Mouse (Mus musculus) limb, embryonic 12.5 days (tissue): ENCODE results near the gene Mogat2. TPM values are rescaled to one million over a fixed set of nuclear protein-coding genes. Genes with fewer than 3 reads are reported as not detected.

Experiments
- ATAC-seq: fragments of 200-750 bp; cut with Nextera tagmentation; 2 replicates; pipeline ENCODE4 v1.8.0; 2017; ENCODE audit warnings: low read depth, moderate TSS enrichment; ENCODE audit not compliant: insufficient number of reproducible peaks, insufficient read depth, low FRiP score, low TSS enrichment
- H3K27ac ChIP-seq: fragments of 300-500 bp; sonication (generic); 2 replicates; pipeline ENCODE4 v1.5.1; 2016; ENCODE audit warnings: mild to moderate bottlenecking, moderate library complexity
- H3K27me3 ChIP-seq: fragments of 300-500 bp; sonication (generic); 2 replicates; pipeline ENCODE4 v1.6.1; 2016; ENCODE audit warnings: mild to moderate bottlenecking, moderate library complexity
- H3K36me3 ChIP-seq: fragments of 300-500 bp; sonication (generic); 2 replicates; pipeline ENCODE4 v1.6.1; 2016; ENCODE audit warnings: mild to moderate bottlenecking, moderate library complexity
- H3K4me1 ChIP-seq: fragments of 300-500 bp; sonication (generic); replicated peaks from 2 replicates; pipeline ENCODE4 v1.6.1; 2016
- H3K4me2 ChIP-seq: fragments of 300-500 bp; sonication (generic); 2 replicates; pipeline ENCODE4 v1.6.1; 2016; ENCODE audit warnings: mild to moderate bottlenecking, moderate library complexity
- H3K4me3 ChIP-seq: fragments of 300-500 bp; sonication (generic); replicated peaks from 2 replicates; pipeline ENCODE4 v1.5.1; 2016; ENCODE audit warnings: mild to moderate bottlenecking
- H3K9ac ChIP-seq: fragments of 300-500 bp; sonication (generic); replicated peaks from 2 replicates; pipeline ENCODE4 v1.6.1; 2016; ENCODE audit warnings: mild to moderate bottlenecking, moderate library complexity
- H3K9me3 ChIP-seq: fragments of 300-500 bp; sonication (generic); 2 replicates; pipeline ENCODE4 v1.6.1; 2016; ENCODE audit warnings: mild to moderate bottlenecking, moderate library complexity
- WGBS: fragments of 180-500 bp; shearing (Covaris S2); methylation state at CpG from one replicate; pipeline ENCODE4 v1.1.7; 2016; 5-methylcytosine and 5-hydroxymethylcytosine counted together
- polyA plus RNA-seq: library from polyadenylated mRNA; unstranded; fragments of >200 nt; fragmentation: Nextera tagmentation; extraction: Ambion mirVana; gene quantifications from 2 replicates; pipeline ENCODE4 v1.2.1, GENCODE M21; 2016

The Mogat2 gene
- polyA plus RNA-seq, 1 experiment from 2014 or later: 13.5 TPM

DNA sequence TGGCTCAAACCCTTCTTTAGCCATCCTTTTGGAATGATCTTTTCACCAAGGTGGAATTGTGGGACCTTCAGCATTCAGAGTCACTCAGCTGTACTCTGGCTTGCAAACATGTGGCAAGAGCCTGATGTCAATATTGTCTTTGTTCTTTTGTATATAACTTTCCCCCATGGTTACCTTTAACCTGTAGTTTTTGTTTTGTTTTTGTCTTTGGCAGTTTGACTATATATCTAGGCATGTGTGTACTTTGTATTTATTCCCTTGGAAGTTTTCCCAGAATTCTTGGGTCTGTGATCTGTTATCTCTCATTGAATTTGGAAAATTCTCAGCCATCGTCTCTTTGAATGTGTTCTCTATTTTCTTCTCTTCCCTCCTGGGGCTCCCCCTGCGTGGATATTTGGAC is 43.9 kb downstream of the Mogat2 start:
- H3K9me3 ChIP-seq: no peaks in the 10 kb centered on the region
- no peak overlapping the region for H3K4me2 ChIP-seq
- no peak overlapping the region for H3K27ac ChIP-seq
- 82% methylated on average over 2 of the region's 2 CpGs for WGBS
- no peak overlapping the region for H3K4me3 ChIP-seq
- no peaks in the 10 kb centered on the region for H3K27me3 ChIP-seq
- no peaks in the 10 kb centered on the region for H3K36me3 ChIP-seq
- H3K4me1 ChIP-seq: no peaks in the 10 kb centered on the region
- ATAC-seq: no peak
- H3K9ac ChIP-seq: no peak overlapping the region

GRCm38 (mm10) chr7:99193926-99194325 is 44.5 kb downstream of the Mogat2 start:
- H3K36me3 ChIP-seq: no peaks in the 10 kb centered on the region
- no peak overlapping the region for H3K9ac ChIP-seq
- WGBS: 85% methylated on average over 4 of the region's 4 CpGs

GRCm38 (mm10) chr7:99191411-99191810 is 47.0 kb downstream of the Mogat2 start:
- H3K36me3 ChIP-seq: no peaks in the 10 kb centered on the region
- H3K27ac ChIP-seq: no peak overlapping the region
- no peak overlapping the region for H3K4me3 ChIP-seq
- H3K4me2 ChIP-seq: no peak overlapping the region
- no peaks in the 10 kb centered on the region for H3K27me3 ChIP-seq
- ATAC-seq: no peak
- H3K4me1 ChIP-seq: no peaks in the 10 kb centered on the region
- H3K9ac ChIP-seq: no peak overlapping the region
- no peaks in the 10 kb centered on the region for H3K9me3 ChIP-seq

More at GRCm38 (mm10) chr7:99193926-99194325, 44.5 kb downstream of the Mogat2 start:
- Histone ChIP-seq H3K9me3 (no peaks in the 10 kb centered on the region), H3K4me1 (no peaks in the 10 kb centered on the region), H3K4me3 (no peak overlapping the region), H3K27ac (no peak overlapping the region), H3K4me2 (no peak overlapping the region), H3K27me3 (no peaks in the 10 kb centered on the region)
- no peak for ATAC-seq

- Histone ChIP-seq H3K36me3 (no peaks in the 10 kb centered on the region), H3K4me3 (no peak overlapping the region), H3K9me3 (no peaks in the 10 kb centered on the region), H3K27me3 (no peaks in the 10 kb centered on the region), H3K27ac (no peak overlapping the region), H3K4me2 (no peak overlapping the region), H3K9ac (no peak overlapping the region), H3K4me1 (no peaks in the 10 kb centered on the region)
- WGBS: 78% methylated on average over 5 of the region's 5 CpGs
- no peak for ATAC-seq
Observed at GRCm38 (mm10) chr7:99189885-99190284, 48.5 kb downstream of the Mogat2 start.

DNA sequence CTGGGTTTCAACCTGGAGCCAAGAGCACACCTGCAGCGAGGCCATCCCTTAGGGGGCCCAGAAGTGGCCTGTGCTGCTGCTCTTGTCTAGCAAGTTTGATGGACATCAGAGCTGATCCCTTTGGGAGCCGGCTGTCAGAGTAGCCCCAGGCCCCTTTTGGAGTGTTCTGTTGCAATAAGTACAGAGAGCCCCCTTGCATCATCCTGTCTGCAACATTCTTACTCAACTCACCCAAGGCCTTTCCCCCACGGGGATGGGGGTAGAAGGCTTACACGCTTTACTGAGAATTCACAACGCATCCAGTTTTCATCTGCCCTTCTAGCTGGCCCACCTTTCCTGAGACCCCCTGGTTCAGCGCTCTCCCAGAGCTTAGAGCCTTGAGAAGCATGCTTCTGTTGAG is 49.8 kb downstream of the Mogat2 start:
- no peaks in the 10 kb centered on the region for H3K36me3 ChIP-seq
- 0 out of 2 replicates have a peak, but pooled peaks cover 1% of the 10 kb centered on the region for H3K4me1 ChIP-seq
- H3K4me2 ChIP-seq: no peak overlapping the region
- H3K9ac ChIP-seq: no peak overlapping the region
- 0 out of 2 replicates have a peak, but pooled peaks cover 8% of the 10 kb centered on the region for H3K27me3 ChIP-seq
- no peak overlapping the region for H3K4me3 ChIP-seq
- no peak for ATAC-seq
- H3K9me3 ChIP-seq: no peaks in the 10 kb centered on the region
- WGBS: 80% methylated on average over 6 of the region's 6 CpGs
- H3K27ac ChIP-seq: no peak overlapping the region

DNA sequence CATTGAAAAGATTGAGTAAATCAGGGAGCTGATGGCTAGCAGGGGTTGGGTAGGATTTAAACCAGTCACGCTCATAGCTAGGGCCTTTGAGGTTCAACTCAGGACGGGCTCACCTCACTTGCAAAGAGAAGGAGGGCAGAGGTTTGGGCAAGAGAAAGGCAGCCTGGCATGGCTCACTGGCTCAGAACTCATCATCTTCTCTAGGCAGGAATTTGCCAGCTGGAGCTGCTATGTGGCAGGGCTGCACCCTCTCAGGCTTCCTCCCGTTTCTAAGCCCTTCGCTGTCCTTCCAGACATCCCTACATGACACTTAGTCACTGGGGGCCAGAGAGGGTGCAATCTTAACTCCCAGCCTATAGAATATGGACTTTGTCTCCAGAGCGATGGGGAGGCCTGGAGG is 51.0 kb downstream of the Mogat2 start:
- Histone ChIP-seq H3K4me2 (no peak overlapping the region), H3K36me3 (no peaks in the 10 kb centered on the region), H3K27me3 (0 out of 2 replicates have a peak, but pooled peaks cover 11% of the 10 kb centered on the region), H3K4me3 (no peak overlapping the region), H3K4me1 (peaks cover 5% of the 10 kb centered on the region; the same call in 1 of the 2 replicates), H3K27ac (no peak overlapping the region), H3K9me3 (no peaks in the 10 kb centered on the region), H3K9ac (no peak overlapping the region)
- 82% methylated on average over 5 of the region's 5 CpGs for WGBS
- no peak for ATAC-seq

- 95% methylated on average over 3 of the region's 3 CpGs for WGBS
- H3K4me2 ChIP-seq: no peak overlapping the region
- ATAC-seq: no peak
Observed at GRCm38 (mm10) chr7:99185405-99185804, 53.0 kb downstream of the Mogat2 start.

DNA sequence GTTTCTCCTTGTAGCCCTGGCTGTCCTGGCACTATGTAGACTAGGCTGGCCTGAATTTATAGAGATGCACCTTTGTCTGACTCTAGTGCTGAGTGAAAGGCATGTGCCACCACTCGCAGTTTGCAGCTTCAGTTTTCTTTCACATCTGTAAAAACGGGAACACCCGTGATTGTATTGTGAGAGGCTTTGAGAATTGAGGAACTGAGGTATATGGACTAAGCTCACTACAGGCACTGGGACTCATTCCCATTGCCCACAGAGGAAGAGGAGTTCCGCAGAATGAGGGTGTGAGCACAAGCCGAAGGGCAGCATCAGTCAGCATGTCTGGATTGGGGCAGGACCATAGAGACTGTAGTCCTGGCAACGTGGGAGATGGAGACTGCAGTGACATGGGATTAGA is 54.7 kb downstream of the Mogat2 start:
- H3K36me3 ChIP-seq: no peaks in the 10 kb centered on the region
- H3K4me1 ChIP-seq: peaks cover 13% of the 10 kb centered on the region
- H3K4me3 ChIP-seq: no peak overlapping the region
- 72% methylated on average over 6 of the region's 6 CpGs for WGBS
- H3K9ac ChIP-seq: no peak overlapping the region
- no peak for ATAC-seq
- H3K4me2 ChIP-seq: no peak overlapping the region
- H3K27me3 ChIP-seq: peaks cover 20% of the 10 kb centered on the region; the same call in 1 of the 2 replicates
- H3K27ac ChIP-seq: no peak overlapping the region
- H3K9me3 ChIP-seq: no peaks in the 10 kb centered on the region

More at GRCm38 (mm10) chr7:99185405-99185804, 53.0 kb downstream of the Mogat2 start:
- Histone ChIP-seq H3K9me3 (no peaks in the 10 kb centered on the region), H3K27ac (no peak overlapping the region), H3K27me3 (peaks cover 20% of the 10 kb centered on the region; the same call in 1 of the 2 replicates), H3K4me1 (peaks cover 13% of the 10 kb centered on the region), H3K36me3 (no peaks in the 10 kb centered on the region), H3K9ac (no peak overlapping the region), H3K4me3 (no peak overlapping the region)

- peaks cover 13% of the 10 kb centered on the region for H3K4me1 ChIP-seq
- under 1% methylated on average over 63 of the region's 63 CpGs for WGBS
- ATAC-seq: peak; percentile 88
- H3K4me2 ChIP-seq: peak within 1 kb of the TSS; percentile 93
- H3K27ac ChIP-seq: peak within 1 kb of the TSS; percentile 74
- peak within 1 kb of the TSS; percentile 75 for H3K9ac ChIP-seq
- H3K36me3 ChIP-seq: no peaks in the 10 kb centered on the region
- peaks cover 20% of the 10 kb centered on the region; the same call in 1 of the 2 replicates for H3K27me3 ChIP-seq
- no peaks in the 10 kb centered on the region for H3K9me3 ChIP-seq
- peak within 1 kb of the TSS; percentile 60 for H3K4me3 ChIP-seq
Observed at GRCm38 (mm10) chr7:99182432-99183172, 55.8 kb downstream of the Mogat2 start, which contains the start of gene Dgat2. Gene Dgat2, minus strand, starts transcription at chr7:99182719.

- H3K27ac ChIP-seq: no peak overlapping the region
- WGBS: 20% methylated on average over 14 of the region's 14 CpGs
- peak overlapping the region; percentile 75 for H3K9ac ChIP-seq
- peaks cover 13% of the 10 kb centered on the region for H3K4me1 ChIP-seq
- no peaks in the 10 kb centered on the region for H3K36me3 ChIP-seq
- peak overlapping the region; percentile 60 for H3K4me3 ChIP-seq
- no peaks in the 10 kb centered on the region for H3K9me3 ChIP-seq
- ATAC-seq: no peak
- H3K4me2 ChIP-seq: peak overlapping the region; percentile 93
- peaks cover 20% of the 10 kb centered on the region; the same call in 1 of the 2 replicates for H3K27me3 ChIP-seq
Observed at GRCm38 (mm10) chr7:99181619-99182431, 56.6 kb downstream of the Mogat2 start.

DNA sequence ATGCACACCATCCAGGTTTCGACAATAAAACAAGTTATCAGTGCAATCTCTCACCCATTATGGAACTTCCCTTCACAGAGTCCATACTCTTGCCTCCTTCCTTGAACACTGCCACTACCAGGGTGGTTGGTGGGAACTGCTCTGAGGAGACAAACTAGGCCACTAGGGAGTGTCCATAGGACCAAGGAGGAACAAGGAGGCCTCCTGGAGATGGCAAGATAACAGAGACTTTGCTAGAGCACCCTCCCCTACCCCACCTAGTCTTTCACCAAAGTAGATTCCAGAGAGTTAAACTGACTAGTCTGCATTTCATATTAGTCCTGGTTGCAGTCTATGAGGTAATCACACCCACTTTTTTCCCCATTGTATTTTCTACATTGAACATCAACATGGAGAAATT is 58.3 kb downstream of the Mogat2 start:
- Histone ChIP-seq H3K27me3 (peaks cover 20% of the 10 kb centered on the region; the same call in 1 of the 2 replicates), H3K27ac (no peak overlapping the region), H3K4me3 (no peak overlapping the region), H3K9me3 (no peaks in the 10 kb centered on the region), H3K9ac (no peak overlapping the region), H3K36me3 (no peaks in the 10 kb centered on the region), H3K4me1 (peaks cover 13% of the 10 kb centered on the region), H3K4me2 (no peak overlapping the region)
- 95% methylated on average over 1 of the region's 1 CpGs for WGBS
- ATAC-seq: no peak
